Mouse (Mus musculus) ovary, adult 10 weeks (tissue): ENCODE measurements around the gene Vstm2b. TPM values are rescaled to one million over a fixed set of nuclear protein-coding genes. Genes with fewer than 3 reads are reported as not detected.

ENCODE experiments used
- polyA plus RNA-seq: library from polyadenylated mRNA; stranded (reverse); fragments of 350-450 nt; fragmentation: Illumina TruSeq; extraction: RNeasy Lipid Tissue Mini Kit (QIAGEN cat#74804); gene quantifications from one replicate; pipeline ENCODE4 v1.2.3, GENCODE M21; 2014

The Vstm2b gene
- 1.6 TPM for polyA plus RNA-seq

GRCm38 (mm10) chr7:40898096-40898710 lies at the start of gene Vstm2b:
Gene Vstm2b (plus strand): TSS chr7:40898328.

Other genes starting within 250 kb of the Vstm2b start
- gene 4930433I11Rik, start 89.2 kb downstream of the Vstm2b start, polyA plus RNA-seq = not detected
- gene Gm4884, start 134.4 kb downstream of the Vstm2b start, polyA plus RNA-seq = not detected